Mouse (Mus musculus): Measurements from ENCODE around the gene Cd276. TPM values are rescaled to one million over a fixed set of nuclear protein-coding genes. Genes with fewer than 3 reads are reported as not detected.

Cd276 gene
- polyA plus RNA-seq, 1 experiment from 2014 or later: 22.0 TPM

DNA sequence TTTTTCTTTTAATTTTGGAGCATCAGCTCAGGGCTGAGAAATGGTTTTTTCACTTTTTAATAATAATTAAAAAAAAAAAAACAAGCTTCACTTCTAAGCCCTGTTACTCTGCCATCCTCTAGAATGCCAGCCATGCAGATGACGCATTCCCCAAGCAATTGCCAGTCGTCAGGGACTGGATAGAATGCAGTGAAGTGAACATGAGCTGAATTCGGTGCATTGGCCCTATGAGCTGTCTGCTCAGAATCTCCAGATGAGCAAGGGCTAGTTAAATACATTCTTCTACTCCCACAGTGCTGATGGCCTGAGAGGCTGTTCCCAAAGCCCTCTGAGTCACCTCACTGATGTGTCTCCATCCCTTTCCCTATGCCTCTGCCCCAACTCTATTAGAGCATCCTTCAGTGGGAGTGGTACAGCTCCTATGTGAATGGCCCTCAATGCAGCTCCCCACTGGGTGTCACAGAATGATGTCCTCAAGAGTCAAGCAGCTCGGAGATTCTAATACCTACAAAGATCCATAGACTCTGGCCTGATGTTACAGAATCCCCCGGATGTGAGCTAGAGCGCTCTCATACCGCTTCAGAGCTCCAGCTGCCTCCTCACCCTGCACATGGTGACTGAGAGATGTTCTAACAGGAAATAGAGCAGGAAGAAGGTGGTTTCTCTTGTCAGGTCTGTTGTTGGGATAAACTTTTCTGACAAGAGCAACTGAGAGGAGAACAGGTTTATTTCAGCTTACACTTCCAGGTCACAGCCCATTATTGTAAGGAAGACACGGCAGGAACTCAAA, 47.8 kb downstream of the Cd276 start:
- H3K4me3 ChIP-seq: no peak overlapping the region
- H3K9ac ChIP-seq: no peak overlapping the region
- H3K4me1 ChIP-seq (replicated peaks): no peaks in the 10 kb centered on the region
- ATAC-seq (replicated peaks; ENCODE audit: insufficient number of reproducible peaks, insufficient read depth, low FRiP score, low read depth): no peak
- WGBS: 73% methylated on average over 8 of the region's 8 CpGs
- no peak overlapping the region for H3K27ac ChIP-seq
- no peaks in the 10 kb centered on the region for H3K9me3 ChIP-seq (replicated peaks)
- no peaks in the 10 kb centered on the region for H3K36me3 ChIP-seq
- H3K4me2 ChIP-seq: no peak overlapping the region
- no peaks in the 10 kb centered on the region for H3K27me3 ChIP-seq

DNA sequence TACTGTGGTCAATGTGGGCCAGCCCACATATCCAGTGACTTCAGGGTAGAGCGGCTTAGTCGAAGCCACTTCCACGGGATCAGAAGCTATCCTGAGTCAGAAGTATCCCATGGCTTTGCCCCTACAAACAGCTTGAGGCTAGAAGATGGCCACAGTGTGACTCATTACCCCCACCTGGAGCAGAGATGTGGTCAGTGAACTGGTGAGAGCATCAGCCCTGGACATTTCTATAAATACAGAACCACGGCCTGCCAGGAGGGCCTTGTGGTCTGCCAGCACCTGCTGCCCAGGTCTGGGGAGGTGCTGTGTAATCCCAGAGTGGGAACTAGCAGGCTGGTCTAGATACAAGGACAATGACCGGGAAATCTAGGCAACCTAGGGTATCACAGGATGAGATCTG, 54.3 kb downstream of the Cd276 start:
- Histone ChIP-seq H3K9ac (no peak overlapping the region), H3K36me3 (no peaks in the 10 kb centered on the region), H3K27ac (no peak overlapping the region), H3K4me2 (no peak overlapping the region), H3K4me3 (no peak overlapping the region), H3K9me3 (replicated peaks) (no peaks in the 10 kb centered on the region), H3K27me3 (peaks cover 3% of the 10 kb centered on the region; the same call in 1 of the 2 replicates), H3K4me1 (replicated peaks) (peaks cover 4% of the 10 kb centered on the region)
- ATAC-seq (replicated peaks; ENCODE audit: insufficient number of reproducible peaks, insufficient read depth, low FRiP score, low read depth): no peak
- 81% methylated on average over 5 of the region's 5 CpGs for WGBS

DNA sequence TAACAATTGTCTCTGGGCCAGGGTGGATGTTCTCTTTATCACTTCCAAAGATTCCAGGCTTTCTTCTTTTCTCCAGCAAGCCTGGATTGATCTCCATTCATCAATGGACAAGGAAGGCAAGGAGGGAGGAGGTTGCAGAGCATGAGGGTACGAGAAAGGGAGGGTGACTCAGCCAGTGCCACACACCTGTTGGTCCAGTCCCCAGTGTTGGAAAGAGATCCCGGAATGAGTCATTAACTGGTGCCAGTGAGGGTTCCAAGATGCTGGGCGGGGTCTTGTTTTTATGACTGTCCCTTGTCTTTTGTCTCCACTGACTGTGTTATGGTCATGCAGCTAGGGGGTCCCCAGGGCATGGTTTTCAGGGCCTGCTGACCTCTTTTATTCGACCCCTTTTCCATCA, 57.3 kb downstream of the Cd276 start:
- WGBS: 75% methylated on average over 4 of the region's 4 CpGs
- no peaks in the 10 kb centered on the region for H3K9me3 ChIP-seq (replicated peaks)
- no peak overlapping the region for H3K9ac ChIP-seq
- no peaks in the 10 kb centered on the region for H3K36me3 ChIP-seq
- H3K27ac ChIP-seq: no peak overlapping the region
- ATAC-seq (replicated peaks; ENCODE audit: insufficient number of reproducible peaks, insufficient read depth, low FRiP score, low read depth): no peak
- H3K4me3 ChIP-seq: no peak overlapping the region
- peaks cover 4% of the 10 kb centered on the region for H3K4me1 ChIP-seq (replicated peaks)
- H3K4me2 ChIP-seq: no peak overlapping the region
- peaks cover 6% of the 10 kb centered on the region; the same call in 1 of the 2 replicates for H3K27me3 ChIP-seq

DNA sequence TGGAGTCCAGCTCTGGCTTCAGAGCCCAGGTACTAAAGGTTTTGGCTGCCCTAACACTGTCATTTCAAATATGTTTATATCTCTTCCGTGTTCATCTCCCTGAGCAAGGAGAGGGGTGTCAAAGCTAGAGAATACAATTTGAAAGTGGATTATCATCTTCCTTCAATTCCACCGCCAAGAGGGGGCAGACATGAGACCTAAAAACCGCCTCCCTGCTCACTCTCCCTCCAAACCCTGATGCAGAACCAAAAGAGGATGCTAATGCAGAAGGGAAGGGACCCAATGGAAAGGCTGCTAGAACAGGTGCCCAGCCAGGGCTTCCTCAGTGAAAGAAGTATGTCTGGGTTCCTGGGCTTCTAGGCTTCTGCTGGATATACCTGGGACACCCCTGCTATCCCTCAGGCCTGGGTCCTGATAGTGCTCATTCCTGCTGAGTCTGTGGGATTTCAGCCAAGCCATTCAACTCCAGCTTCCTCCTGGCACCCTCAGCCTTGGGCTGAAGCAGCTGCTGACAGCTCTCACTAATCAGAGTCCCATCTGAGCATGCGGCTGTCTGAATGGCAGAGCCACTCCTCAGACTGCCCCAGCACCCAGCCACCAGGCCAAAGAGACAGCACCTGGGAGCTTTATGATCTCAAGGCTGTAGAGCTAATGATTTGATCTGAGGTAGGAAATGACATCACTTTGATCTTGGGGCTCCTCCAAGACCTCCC, 58.6 kb downstream of the Cd276 start:
- Histone ChIP-seq H3K27me3 (peaks cover 12% of the 10 kb centered on the region; the same call in 1 of the 2 replicates), H3K4me3 (no peak overlapping the region), H3K9ac (no peak overlapping the region), H3K4me2 (no peak overlapping the region), H3K4me1 (replicated peaks) (peaks cover 4% of the 10 kb centered on the region), H3K36me3 (no peaks in the 10 kb centered on the region), H3K9me3 (replicated peaks) (no peaks in the 10 kb centered on the region), H3K27ac (no peak overlapping the region)
- WGBS: 22% methylated on average over 4 of the region's 4 CpGs
- ATAC-seq (replicated peaks; ENCODE audit: insufficient number of reproducible peaks, insufficient read depth, low FRiP score, low read depth): no peak

DNA sequence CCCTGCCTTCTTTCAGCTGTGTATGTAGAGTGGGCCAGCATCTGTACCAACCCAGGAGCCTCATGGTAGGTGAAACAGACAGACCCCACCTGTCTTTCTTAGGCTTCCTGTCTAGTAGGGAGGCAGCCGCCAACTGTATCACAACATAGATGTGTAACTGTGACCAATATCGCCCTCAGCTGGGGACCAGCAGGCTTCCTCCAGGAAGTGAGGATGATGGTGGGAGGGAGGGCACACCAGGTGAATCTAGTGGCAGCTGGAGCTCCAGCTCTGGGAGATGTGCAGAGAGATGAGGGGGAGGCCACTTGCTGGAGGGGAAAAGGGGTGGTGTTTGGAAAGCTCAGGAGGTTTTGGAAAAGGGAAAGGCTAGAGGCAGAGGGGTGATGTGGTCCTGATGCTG, 60.2 kb downstream of the Cd276 start:
- no peak overlapping the region for H3K27ac ChIP-seq
- H3K36me3 ChIP-seq: no peaks in the 10 kb centered on the region
- 47% methylated on average over 2 of the region's 2 CpGs for WGBS
- no peak overlapping the region for H3K4me3 ChIP-seq
- no peak overlapping the region for H3K9ac ChIP-seq
- H3K9me3 ChIP-seq (replicated peaks): no peaks in the 10 kb centered on the region
- no peak overlapping the region for H3K4me2 ChIP-seq
- no peak for ATAC-seq (replicated peaks; ENCODE audit: insufficient number of reproducible peaks, insufficient read depth, low FRiP score, low read depth)
- H3K27me3 ChIP-seq: peaks cover 28% of the 10 kb centered on the region
- H3K4me1 ChIP-seq (replicated peaks): peaks cover 6% of the 10 kb centered on the region

DNA sequence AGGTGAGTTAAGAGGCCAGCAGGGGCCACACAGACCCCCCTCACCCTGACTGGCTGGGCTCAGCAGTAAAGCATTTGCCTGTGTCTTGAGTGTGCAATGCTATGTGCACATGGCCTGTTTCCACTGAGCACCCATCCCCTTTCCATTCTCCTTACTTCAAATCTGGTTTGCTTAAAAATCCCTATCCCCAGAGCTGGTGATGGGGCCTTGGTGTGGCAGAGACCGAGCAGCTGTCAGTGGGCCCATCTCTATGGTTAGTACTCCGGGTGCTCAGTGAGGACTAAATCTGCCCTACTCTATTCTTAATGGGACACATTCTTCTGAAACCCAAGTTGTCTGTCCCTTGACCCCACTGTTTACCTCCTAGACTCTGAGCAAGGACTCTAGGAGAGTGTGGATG, 64.8 kb downstream of the Cd276 start:
- Histone ChIP-seq H3K36me3 (no peaks in the 10 kb centered on the region), H3K9ac (no peak overlapping the region), H3K4me2 (no peak overlapping the region), H3K4me1 (replicated peaks) (peaks cover 21% of the 10 kb centered on the region), H3K9me3 (replicated peaks) (no peaks in the 10 kb centered on the region), H3K4me3 (no peak overlapping the region), H3K27ac (no peak overlapping the region), H3K27me3 (peaks cover 53% of the 10 kb centered on the region)
- ATAC-seq (replicated peaks; ENCODE audit: insufficient number of reproducible peaks, insufficient read depth, low FRiP score, low read depth): no peak
- 78% methylated on average over 2 of the region's 2 CpGs for WGBS

DNA sequence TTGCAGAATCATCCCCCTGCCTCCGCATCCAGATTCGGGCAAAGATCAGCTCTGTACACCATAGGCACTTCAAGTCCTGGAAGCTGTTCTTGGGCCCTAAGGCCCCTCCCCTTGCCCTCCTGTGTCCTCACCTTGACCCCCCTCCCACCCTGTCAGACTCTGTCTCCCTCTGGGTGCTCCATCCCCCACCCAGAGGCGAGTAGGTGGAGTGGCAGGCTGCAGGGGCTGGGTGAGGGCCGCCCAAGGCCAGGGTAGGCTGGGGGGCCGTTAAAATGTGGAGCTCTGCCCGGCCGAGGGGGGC, 65.4 kb downstream of the Cd276 start:
- no peaks in the 10 kb centered on the region for H3K36me3 ChIP-seq
- H3K27ac ChIP-seq: no peak overlapping the region
- H3K27me3 ChIP-seq: peaks cover 58% of the 10 kb centered on the region
- peak overlapping the region; percentile 78 for H3K4me3 ChIP-seq
- 0 out of 2 replicates have a peak overlapping the region, but pooled peaks have one; percentile 5 for H3K9ac ChIP-seq
- H3K4me2 ChIP-seq: peak overlapping the region; percentile 99
- H3K9me3 ChIP-seq (replicated peaks): no peaks in the 10 kb centered on the region
- H3K4me1 ChIP-seq (replicated peaks): peaks cover 21% of the 10 kb centered on the region
- no peak for ATAC-seq (replicated peaks; ENCODE audit: insufficient number of reproducible peaks, insufficient read depth, low FRiP score, low read depth)
- WGBS: 16% methylated on average over 7 of the region's 7 CpGs

DNA sequence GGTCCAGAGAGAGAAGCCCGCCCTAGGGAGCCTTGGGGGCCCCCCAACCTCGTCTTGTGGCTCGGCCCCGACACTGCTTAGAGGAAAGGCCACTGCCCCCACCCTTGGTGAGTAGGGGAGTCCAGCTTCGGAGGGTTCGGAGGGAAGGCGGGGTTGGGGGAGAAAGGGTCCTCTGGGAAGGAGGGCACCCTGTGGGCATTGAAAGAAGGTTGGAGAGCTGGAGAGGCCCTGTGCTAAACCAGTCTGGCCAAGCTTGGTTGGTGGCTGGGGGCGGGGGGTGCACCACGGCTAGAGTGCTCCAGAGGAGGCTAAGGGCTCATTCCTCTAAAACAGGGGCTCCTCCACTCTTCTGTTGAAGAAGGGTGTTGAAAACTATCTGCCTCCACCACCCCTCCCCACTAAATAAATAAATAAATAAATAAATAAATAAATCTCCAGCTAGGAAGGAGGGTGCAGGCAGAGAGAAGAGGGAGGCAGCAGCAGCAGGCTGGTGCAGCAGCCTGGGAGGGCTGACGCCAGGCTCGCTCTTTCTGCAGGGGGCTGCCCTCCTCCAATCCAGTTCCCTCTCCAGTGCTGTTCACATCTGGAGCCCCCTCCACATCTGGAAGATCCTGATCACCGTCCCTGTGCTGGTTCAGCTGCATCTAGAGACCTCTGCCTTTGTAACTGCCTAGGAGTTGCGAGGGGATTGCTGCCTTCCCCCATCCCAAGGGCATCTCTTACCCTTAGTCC, 65.9 kb downstream of the Cd276 start:
- Histone ChIP-seq H3K9me3 (replicated peaks) (no peaks in the 10 kb centered on the region), H3K27me3 (peaks cover 63% of the 10 kb centered on the region), H3K4me2 (peak overlapping the region; percentile 99)

DNA sequence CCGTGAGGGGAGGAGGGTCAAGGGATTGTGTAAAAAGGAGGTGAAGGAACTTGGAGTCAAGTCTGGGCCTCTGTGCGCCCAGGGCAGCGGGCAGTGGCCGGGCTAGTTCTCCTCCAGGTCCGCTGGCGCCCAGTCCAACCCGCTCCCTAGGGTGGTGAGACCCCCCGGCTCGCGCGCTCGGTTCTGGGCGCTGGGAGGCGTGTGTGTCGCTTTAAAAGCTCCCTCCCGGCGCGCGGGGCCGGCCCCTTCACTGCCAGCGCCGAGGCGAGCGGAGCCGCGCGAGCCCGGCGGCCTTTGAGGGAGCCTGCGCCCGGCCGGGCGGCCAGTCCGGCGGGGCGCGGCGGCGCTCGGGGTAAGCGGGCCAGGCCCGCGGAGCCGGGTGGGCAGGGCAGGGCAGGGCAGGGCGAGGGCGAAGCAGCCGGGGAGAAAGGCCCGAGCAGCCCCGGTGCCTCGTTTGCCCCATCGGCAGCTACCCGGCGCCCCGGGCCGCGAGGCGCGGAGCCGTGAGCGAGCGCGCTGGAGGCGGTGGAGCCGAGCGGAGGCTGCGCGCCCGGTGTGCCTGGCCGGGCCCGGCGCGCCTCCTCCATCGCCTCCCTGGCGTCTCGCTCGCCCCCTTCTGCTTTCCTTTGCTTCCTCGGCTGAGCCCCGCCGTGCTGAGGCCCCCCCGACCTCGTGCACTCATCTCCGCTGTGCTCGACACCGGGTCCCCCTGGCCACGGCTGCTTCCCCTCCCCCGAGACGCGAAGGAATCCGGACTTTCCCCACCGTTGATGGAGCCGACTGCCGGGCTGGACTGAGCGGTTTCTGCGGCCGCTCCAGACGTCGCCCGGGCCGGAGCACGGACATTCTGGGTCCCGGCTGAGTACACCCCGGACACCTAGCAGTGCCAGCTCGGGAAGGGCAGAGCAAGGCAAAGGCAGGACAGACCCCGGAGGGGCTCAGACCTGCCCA, 67.1 kb downstream of the Cd276 start, which contains the start of gene Insyn1:
Gene Insyn1 (plus strand): TSS at position 753 of the 951 bp plus-strand sequence.
- peak within 1 kb of the TSS; percentile 79 for H3K9ac ChIP-seq
- H3K4me3 ChIP-seq: peak within 1 kb of the TSS; percentile 78
- peaks cover 21% of the 10 kb centered on the region for H3K4me1 ChIP-seq (replicated peaks)
- H3K9me3 ChIP-seq (replicated peaks): no peaks in the 10 kb centered on the region
- H3K36me3 ChIP-seq: no peaks in the 10 kb centered on the region
- peaks cover 69% of the 10 kb centered on the region for H3K27me3 ChIP-seq
- under 1% methylated on average over 80 of the region's 104 CpGs for WGBS
- peak; percentile 73 for ATAC-seq (replicated peaks; ENCODE audit: insufficient number of reproducible peaks, insufficient read depth, low FRiP score, low read depth)
- H3K27ac ChIP-seq: peak within 1 kb of the TSS; percentile 74
- peak within 1 kb of the TSS; percentile 99 for H3K4me2 ChIP-seq

More for the DNA sequence above, 65.9 kb downstream of the Cd276 start:
- H3K9ac ChIP-seq: peak overlapping the region; percentile 79
- ATAC-seq (replicated peaks; ENCODE audit: insufficient number of reproducible peaks, insufficient read depth, low FRiP score, low read depth): no peak
- H3K27ac ChIP-seq: 0 out of 2 replicates have a peak overlapping the region, but pooled peaks have one; percentile 74
- peak overlapping the region; percentile 78 for H3K4me3 ChIP-seq
- no peaks in the 10 kb centered on the region for H3K36me3 ChIP-seq
- H3K4me1 ChIP-seq (replicated peaks): peaks cover 21% of the 10 kb centered on the region
- WGBS: 9% methylated on average over 13 of the region's 13 CpGs

DNA sequence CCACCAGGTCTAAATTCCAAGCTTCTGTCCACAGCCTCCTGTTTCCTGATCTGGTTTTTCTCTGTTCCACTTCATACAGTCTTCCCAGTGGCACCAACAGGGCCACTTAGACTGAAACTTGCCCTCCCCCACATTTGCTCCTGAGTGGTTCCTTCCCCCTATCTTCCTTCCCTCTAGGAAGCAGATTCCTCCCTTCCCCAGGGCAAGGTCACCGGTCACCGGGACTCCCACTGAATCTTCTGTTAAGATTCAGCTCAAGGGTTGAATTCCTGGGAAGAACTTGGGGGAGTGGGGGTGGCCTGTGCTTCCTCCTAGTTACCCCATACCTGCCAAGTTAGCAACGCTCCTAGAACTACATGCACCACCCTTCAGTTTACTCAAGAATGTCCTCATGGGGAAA, 68.2 kb downstream of the Cd276 start:
- H3K9ac ChIP-seq: no peak overlapping the region
- WGBS: 13% methylated on average over 3 of the region's 3 CpGs
- H3K36me3 ChIP-seq: no peaks in the 10 kb centered on the region
- H3K27ac ChIP-seq: no peak overlapping the region
- peaks cover 21% of the 10 kb centered on the region for H3K4me1 ChIP-seq (replicated peaks)
- no peak for ATAC-seq (replicated peaks; ENCODE audit: insufficient number of reproducible peaks, insufficient read depth, low FRiP score, low read depth)
- no peak overlapping the region for H3K4me3 ChIP-seq
- H3K27me3 ChIP-seq: peaks cover 76% of the 10 kb centered on the region
- no peaks in the 10 kb centered on the region for H3K9me3 ChIP-seq (replicated peaks)
- no peak overlapping the region for H3K4me2 ChIP-seq

Data from heart, embryonic 15.5 days (tissue).